ENCODE assay signal across 8 mouse cellular contexts in genomic region chr13:112287571-112288224, GRCm38 (mm10). TPM values are rescaled to one million over a fixed set of nuclear protein-coding genes. Genes with fewer than 3 reads are reported as not detected.
A peak's percentile ranks its signal among the peaks of the same experiment; 100 is the strongest.
DNase-seq lines count a peak whose midpoint lies in the region; ATAC-seq lines count a peak whose summit lies in the region.

No protein-coding gene starts in this region.

- no peaks in the 10 kb centered on the region for H3K36me3 ChIP-seq in forebrain, embryonic 11.5 days (ENCODE audit: control insufficient read depth, insufficient read depth, low read length)
- no peaks in the 10 kb centered on the region for H3K36me3 ChIP-seq in stomach, embryonic 15.5 days

- no peaks in the 10 kb centered on the region for H3K9me3 ChIP-seq in forebrain, embryonic 11.5 days (ENCODE audit: control insufficient read depth, low read length)
- H3K9me3 ChIP-seq in stomach, embryonic 15.5 days, result no peaks in the 10 kb centered on the region

- H3K4me2 ChIP-seq in forebrain, embryonic 11.5 days (ENCODE audit: low read depth, low read length, severe bottlenecking), result peak overlapping the region; percentile 15; the same call in 1 of the 2 replicates
- H3K4me2 ChIP-seq in stomach, embryonic 15.5 days, result peak overlapping the region; percentile 60

- H3K9ac ChIP-seq in forebrain, embryonic 11.5 days (ENCODE audit: low read length), result peak overlapping the region; percentile 8; the same call in 1 of the 2 replicates
- H3K9ac ChIP-seq in stomach, embryonic 15.5 days, result no peak overlapping the region

- H3K27me3 ChIP-seq in forebrain, embryonic 11.5 days (ENCODE audit: control insufficient read depth, insufficient read depth, low read length), result no peaks in the 10 kb centered on the region
- no peaks in the 10 kb centered on the region for H3K27me3 ChIP-seq in stomach, embryonic 15.5 days (replicated peaks)

- H3K27ac ChIP-seq in forebrain, embryonic 11.5 days (ENCODE audit: low read depth, low read length), result no peak overlapping the region
- 0 out of 2 replicates have a peak overlapping the region, but pooled peaks have one; percentile 6 for H3K27ac ChIP-seq in stomach, embryonic 15.5 days

- peaks cover 3% of the 10 kb centered on the region; the same call in 1 of the 2 replicates for H3K4me1 ChIP-seq in forebrain, embryonic 11.5 days (replicated peaks; ENCODE audit: control insufficient read depth, insufficient read depth, low read length)
- peaks cover 8% of the 10 kb centered on the region; the same call in 1 of the 2 replicates for H3K4me1 ChIP-seq in stomach, embryonic 15.5 days

- ATAC-seq in forebrain, embryonic 11.5 days (replicated peaks; ENCODE audit: low FRiP score), result peak; percentile 33; the same call in 1 of the 2 replicates
- ATAC-seq in stomach, embryonic 15.5 days (ENCODE audit: insufficient read depth, low FRiP score, low read depth), result no peak

- peak; percentile 14 for DNase-seq in cerebellum, adult 9-10 months
- no peak for DNase-seq in cerebellum, adult 11-12 months
- peak; percentile 43 to 51 for DNase-seq in B cell, adult 2 months
- no peak for DNase-seq in forebrain, embryonic 11.5 days (ENCODE audit: low spot score)
- DNase-seq in liver, result peak; percentile 30
- no peak for DNase-seq in right cerebral cortex, adult 18-20 months
- no peak for DNase-seq in spleen, postnatal 4 days (ENCODE audit: low spot score in 2 of 2)

- H3K4me3 ChIP-seq in forebrain, embryonic 11.5 days (ENCODE audit: low read depth, low read length), result no peak overlapping the region
- no peak overlapping the region for H3K4me3 ChIP-seq in stomach, embryonic 15.5 days (replicated peaks)

- 75% methylated on average over 6 of the region's 6 CpGs for WGBS in forebrain, embryonic 11.5 days
- WGBS in stomach, embryonic 15.5 days, result 34% methylated on average over 6 of the region's 6 CpGs

RNA-seq across cellular contexts. Expression of gene Ankrd55, which starts 0.6 kb away (rescaled TPM):
- 1.1 and 1.3 TPM in 2 replicates for polyA plus RNA-seq in forebrain, embryonic 11.5 days (2014; fragmentation: Nextera tagmentation; extraction: Ambion mirVana)
- 0.24 and 0.37 TPM in 2 replicates for polyA plus RNA-seq in stomach, embryonic 15.5 days (2015; fragmentation: Nextera tagmentation; extraction: Ambion mirVana)

Comparison
In these comparisons a context has a peak if more than half of its experiments do, and no peak if none do; other contexts are left out.
1. DNase-seq: peak in cerebellum, adult 9-10 months (single experiment), B cell, adult 2 months (2 of 2) and liver (single experiment); none in cerebellum, adult 11-12 months (single experiment), forebrain, embryonic 11.5 days (single experiment), right cerebral cortex, adult 18-20 months (single experiment) and spleen, postnatal 4 days (0 of 2).